11 mouse cellular contexts compared by ENCODE assay signal in the genomic region with DNA sequence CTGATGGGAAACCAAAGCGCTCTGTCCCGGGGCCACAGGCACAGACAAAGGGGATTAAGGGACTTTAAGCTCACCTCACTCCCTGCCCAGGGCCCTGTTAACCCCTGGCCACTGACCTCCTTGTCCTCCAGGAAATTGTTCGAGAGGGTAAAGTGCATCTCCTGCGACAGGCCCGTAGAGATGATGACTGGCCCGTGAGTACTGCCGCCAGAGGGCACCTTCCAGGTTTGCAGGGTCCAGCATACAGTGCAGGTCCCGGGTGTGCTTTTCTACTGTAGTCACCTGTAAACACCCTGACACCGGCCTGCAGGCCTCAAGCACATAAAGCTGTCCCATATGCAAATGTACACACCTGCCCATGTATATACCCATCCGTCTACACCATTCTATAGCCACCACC. TPM values are rescaled to one million over a fixed set of nuclear protein-coding genes. Genes with fewer than 3 reads are reported as not detected.
DNase-seq lines count a peak whose midpoint lies in the region; ATAC-seq and TF ChIP-seq lines count a peak whose summit lies in the region.
"Had no signal": no experiment of that assay in that cellular context is flagged by ENCODE, and none has a peak within 500 bp of the region (broad histone marks: within the 10 kb centered on the region; RNA-seq: fewer than 3 reads in every experiment).

No protein-coding gene starts in this region.

- TF ChIP-seq EP300 in heart, postnatal 0 days (IDR thresholded peaks at IDR 0.05; ENCODE audit: low read depth): no peak
- no peak for TF ChIP-seq EP300 in stomach, postnatal 0 days (optimal IDR thresholded peaks at IDR 0.05)

- H3K4me2 ChIP-seq in heart, postnatal 0 days (ENCODE audit: low read depth, low read length): no peak overlapping the region
- no peak overlapping the region for H3K4me2 ChIP-seq in midbrain, postnatal 0 days (ENCODE audit: low read depth, low read length, poor library complexity, severe bottlenecking)
- no peak overlapping the region for H3K4me2 ChIP-seq in stomach, postnatal 0 days (replicated peaks; ENCODE audit: low read depth)
- H3K4me2 ChIP-seq: forebrain, embryonic 15.5 days; heart, embryonic 13.5 days had no signal

- H3K4me1 ChIP-seq in heart, postnatal 0 days (ENCODE audit: control insufficient read depth, insufficient read depth): no peaks in the 10 kb centered on the region
- no peaks in the 10 kb centered on the region for H3K4me1 ChIP-seq in midbrain, postnatal 0 days (ENCODE audit: insufficient read depth, low read length)
- no peaks in the 10 kb centered on the region for H3K4me1 ChIP-seq in midbrain, embryonic 10.5 days
- no peaks in the 10 kb centered on the region for H3K4me1 ChIP-seq in stomach, postnatal 0 days (replicated peaks; ENCODE audit: control insufficient read depth, insufficient read depth)
- H3K4me1 ChIP-seq: forebrain, embryonic 15.5 days had no signal

- no peak overlapping the region for H3K4me3 ChIP-seq in heart, postnatal 0 days (ENCODE audit: low read depth, low read length)
- H3K4me3 ChIP-seq in midbrain, postnatal 0 days (ENCODE audit: low read depth, low read length): no peak overlapping the region
- no peak overlapping the region for H3K4me3 ChIP-seq in midbrain, embryonic 10.5 days
- H3K4me3 ChIP-seq in stomach, postnatal 0 days (ENCODE audit: low read depth, low read length): no peak overlapping the region
- H3K4me3 ChIP-seq: forebrain, embryonic 15.5 days; heart, embryonic 13.5 days had no signal

- no peaks in the 10 kb centered on the region for H3K36me3 ChIP-seq in heart, postnatal 0 days (replicated peaks; ENCODE audit: control insufficient read depth, insufficient read depth, low read length)
- no peaks in the 10 kb centered on the region for H3K36me3 ChIP-seq in midbrain, postnatal 0 days (ENCODE audit: insufficient read depth, low read length)
- H3K36me3 ChIP-seq in midbrain, embryonic 10.5 days: no peaks in the 10 kb centered on the region
- H3K36me3 ChIP-seq in stomach, postnatal 0 days (ENCODE audit: control insufficient read depth, insufficient read depth, low read length): no peaks in the 10 kb centered on the region
- H3K36me3 ChIP-seq: forebrain, embryonic 15.5 days; heart, embryonic 13.5 days had no signal

- ATAC-seq in heart, postnatal 0 days (ENCODE audit: insufficient read depth, low read depth): no peak
- no peak for ATAC-seq in midbrain, postnatal 0 days (ENCODE audit: low FRiP score)
- ATAC-seq in stomach, postnatal 0 days (ENCODE audit: low FRiP score, low TSS enrichment): no peak
- ATAC-seq: forebrain, embryonic 15.5 days had no signal

- H3K9ac ChIP-seq in heart, postnatal 0 days (replicated peaks; ENCODE audit: low read depth, low read length): no peak overlapping the region
- no peak overlapping the region for H3K9ac ChIP-seq in midbrain, postnatal 0 days (replicated peaks; ENCODE audit: low read length, poor library complexity, severe bottlenecking)
- H3K9ac ChIP-seq in stomach, postnatal 0 days (ENCODE audit: low read length): no peak overlapping the region
- H3K9ac ChIP-seq: forebrain, embryonic 15.5 days; heart, embryonic 13.5 days had no signal

- no peak overlapping the region for H3K27ac ChIP-seq in heart, postnatal 0 days (ENCODE audit: low read depth)
- no peak overlapping the region for H3K27ac ChIP-seq in midbrain, postnatal 0 days (ENCODE audit: low read depth, low read length)
- H3K27ac ChIP-seq in midbrain, embryonic 10.5 days (replicated peaks): no peak overlapping the region
- H3K27ac ChIP-seq in stomach, postnatal 0 days (replicated peaks): no peak overlapping the region
- H3K27ac ChIP-seq: forebrain, embryonic 15.5 days; heart, embryonic 13.5 days had no signal

- 45% methylated on average over 10 of the region's 10 CpGs for WGBS in heart, postnatal 0 days
- 42% methylated on average over 10 of the region's 10 CpGs for WGBS in midbrain, postnatal 0 days
- WGBS in midbrain, embryonic 10.5 days: 41% methylated on average over 10 of the region's 10 CpGs
- 45% methylated on average over 10 of the region's 10 CpGs for WGBS in stomach, postnatal 0 days

- TF ChIP-seq CTCF in heart, postnatal 0 days (IDR thresholded peaks at IDR 0.05; ENCODE audit: low read depth): peak; percentile 28
- peak; percentile 30; the same call in 1 of the 2 replicates for TF ChIP-seq CTCF in midbrain, postnatal 0 days (IDR thresholded peaks at IDR 0.05)
- peak; percentile 60 for TF ChIP-seq CTCF in stomach, postnatal 0 days (IDR thresholded peaks at IDR 0.05; ENCODE audit: low read depth)

- H3K27me3 ChIP-seq in heart, postnatal 0 days (ENCODE audit: control insufficient read depth, insufficient read depth, low read length): no peaks in the 10 kb centered on the region
- H3K27me3 ChIP-seq in midbrain, postnatal 0 days (ENCODE audit: insufficient read depth, low read length): no peaks in the 10 kb centered on the region
- H3K27me3 ChIP-seq in midbrain, embryonic 10.5 days (ENCODE audit: low read depth, poor library complexity, severe bottlenecking): no peaks in the 10 kb centered on the region
- no peaks in the 10 kb centered on the region for H3K27me3 ChIP-seq in stomach, postnatal 0 days (ENCODE audit: control insufficient read depth, insufficient read depth, low read length)
- H3K27me3 ChIP-seq: forebrain, embryonic 15.5 days had no signal

- no peaks in the 10 kb centered on the region for H3K9me3 ChIP-seq in heart, postnatal 0 days (replicated peaks; ENCODE audit: control insufficient read depth, low read length)
- no peaks in the 10 kb centered on the region for H3K9me3 ChIP-seq in midbrain, postnatal 0 days (ENCODE audit: low read length)
- H3K9me3 ChIP-seq in midbrain, embryonic 10.5 days (replicated peaks): no peaks in the 10 kb centered on the region
- H3K9me3 ChIP-seq in stomach, postnatal 0 days (ENCODE audit: control insufficient read depth, low read length): no peaks in the 10 kb centered on the region
- H3K9me3 ChIP-seq: forebrain, embryonic 15.5 days; heart, embryonic 13.5 days had no signal

- no peak for DNase-seq in heart, postnatal 0 days (ENCODE audit: low spot score)
- no peak for DNase-seq in heart, adult 8-10 months (ENCODE audit: low spot score)
- DNase-seq in midbrain, postnatal 0 days (ENCODE audit: low spot score): no peak
- no peak for DNase-seq in midbrain, embryonic 10.5 days (ENCODE audit: low spot score)
- peak; percentile 85 for DNase-seq in kidney, adult 9 months
- DNase-seq in stomach, postnatal 0 days (ENCODE audit: low spot score): no peak
- no peak for DNase-seq in right cerebral cortex, postnatal 36 days (ENCODE audit: low spot score in 2 of 2)
- DNase-seq: adrenal gland, adult 2 months had no signal

RNA-seq across cellular contexts. Expression of gene Ubald1, which starts 18.7 kb away (rescaled TPM):
- 11.7 and 27.6 TPM in 2 replicates for total RNA-seq in heart, postnatal 0 days (2014; rRNA removed; ENCODE audit: low replicate concordance)
- 18.3 and 18.8 TPM in 2 replicates for polyA plus RNA-seq in heart, postnatal 0 days (2015; fragmentation: Nextera tagmentation; extraction: Ambion mirVana)
- 10 to 100 TPM; 14.6 to 20.6 (median 19.2) TPM for total RNA-seq in heart, adult 8-10 months (2022)
- 30.3 and 35.0 TPM in 2 replicates for total RNA-seq in midbrain, postnatal 0 days (2014; rRNA removed)
- polyA plus RNA-seq in midbrain, postnatal 0 days (2015; fragmentation: Nextera tagmentation; extraction: Ambion mirVana): 79.9 and 82.5 TPM in 2 replicates
- polyA plus RNA-seq in midbrain, embryonic 10.5 days (2016; fragmentation: Nextera tagmentation; extraction: Ambion mirVana): 29.6 and 36.0 TPM in 2 replicates
- 32.1 and 40.0 TPM in 2 replicates for polyA plus RNA-seq in stomach, postnatal 0 days (2015; fragmentation: Nextera tagmentation; extraction: Ambion mirVana)

RNA-seq across cellular contexts. Expression of gene Mgrn1, which starts 24.7 kb away (rescaled TPM):
- 214 and 223 TPM in 2 replicates for total RNA-seq in heart, postnatal 0 days (2014; rRNA removed; ENCODE audit: low replicate concordance)
- polyA plus RNA-seq in heart, postnatal 0 days (2015; fragmentation: Nextera tagmentation; extraction: Ambion mirVana): 138 and 159 TPM in 2 replicates
- total RNA-seq in heart, adult 8-10 months (2022): 100 to 1,000 TPM; 166 to 200 (median 185) TPM
- 199 and 221 TPM in 2 replicates for total RNA-seq in midbrain, postnatal 0 days (2014; rRNA removed)
- 117 and 127 TPM in 2 replicates for polyA plus RNA-seq in midbrain, postnatal 0 days (2015; fragmentation: Nextera tagmentation; extraction: Ambion mirVana)
- polyA plus RNA-seq in midbrain, embryonic 10.5 days (2016; fragmentation: Nextera tagmentation; extraction: Ambion mirVana): 68.5 and 78.2 TPM in 2 replicates
- 43.0 and 44.0 TPM in 2 replicates for polyA plus RNA-seq in stomach, postnatal 0 days (2015; fragmentation: Nextera tagmentation; extraction: Ambion mirVana)

RNA-seq across cellular contexts. Expression of gene 4930562C15Rik, which starts 26.2 kb away (rescaled TPM):
- total RNA-seq in heart, postnatal 0 days (2014; rRNA removed; ENCODE audit: low replicate concordance): not detected in 2 replicates
- polyA plus RNA-seq in heart, postnatal 0 days (2015; fragmentation: Nextera tagmentation; extraction: Ambion mirVana): 0.08 and 0.12 TPM in 2 replicates
- total RNA-seq in heart, adult 8-10 months (2022): not detected
- not detected in 2 replicates for total RNA-seq in midbrain, postnatal 0 days (2014; rRNA removed)
- polyA plus RNA-seq in midbrain, postnatal 0 days (2015; fragmentation: Nextera tagmentation; extraction: Ambion mirVana): 0.47 TPM in 1 of 2 replicates, not detected in the other
- 0.30 and 0.39 TPM in 2 replicates for polyA plus RNA-seq in midbrain, embryonic 10.5 days (2016; fragmentation: Nextera tagmentation; extraction: Ambion mirVana)
- polyA plus RNA-seq in stomach, postnatal 0 days (2015; fragmentation: Nextera tagmentation; extraction: Ambion mirVana): 0.23 and 0.32 TPM in 2 replicates
- total RNA-seq: adrenal gland, adult 2 months had no signal
- polyA plus RNA-seq: adrenal gland, adult 2 months; large intestine, adult 2 months had no signal
